Mouse (Mus musculus) liver, embryonic 14.5 days (tissue): ENCODE measurements around the gene Lrrc2.

Source experiments
- CTCF ChIP-seq: IDR thresholded peaks from 2 replicates; pipeline ENCODE4 v1.5.1; 2016; ENCODE audit warnings: antibody characterized with exemption, low read depth, control low read depth
- EP300 ChIP-seq: IDR thresholded peaks from 2 replicates; pipeline ENCODE4 v1.6.1; 2016; ENCODE audit warnings: antibody characterized with exemption, low read depth

- TF ChIP-seq EP300 (no peak), CTCF (no peak)
These were observed 19.8 kb upstream of the Lrrc2 start for GRCm38 (mm10) chr9:110931573-110931972.
